Mouse (Mus musculus): ENCODE results near the gene Slc16a8.

Slc16a8 gene

DNA sequence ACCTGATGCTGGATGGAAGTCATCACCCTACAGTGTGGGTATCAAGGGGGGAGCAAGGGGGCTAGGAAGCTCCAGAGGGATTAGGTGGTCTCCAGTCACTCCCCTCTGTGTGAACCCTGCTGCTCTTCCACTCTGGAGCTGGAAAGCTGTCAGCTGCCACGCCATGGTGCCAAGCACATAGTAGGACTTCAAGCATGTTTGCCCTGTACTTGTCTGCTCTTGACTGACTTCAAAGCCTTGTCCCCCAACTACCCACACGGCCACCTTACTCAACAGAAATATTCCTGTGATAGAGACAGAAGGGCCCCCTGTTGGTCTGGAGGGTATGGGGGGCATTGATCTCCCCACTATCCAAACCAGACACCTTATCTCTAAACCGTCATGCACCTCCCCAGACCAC, 38.4 kb downstream of the Slc16a8 start:
- no peak for DNase-seq (ENCODE audit: low read depth, low spot score)

DNA sequence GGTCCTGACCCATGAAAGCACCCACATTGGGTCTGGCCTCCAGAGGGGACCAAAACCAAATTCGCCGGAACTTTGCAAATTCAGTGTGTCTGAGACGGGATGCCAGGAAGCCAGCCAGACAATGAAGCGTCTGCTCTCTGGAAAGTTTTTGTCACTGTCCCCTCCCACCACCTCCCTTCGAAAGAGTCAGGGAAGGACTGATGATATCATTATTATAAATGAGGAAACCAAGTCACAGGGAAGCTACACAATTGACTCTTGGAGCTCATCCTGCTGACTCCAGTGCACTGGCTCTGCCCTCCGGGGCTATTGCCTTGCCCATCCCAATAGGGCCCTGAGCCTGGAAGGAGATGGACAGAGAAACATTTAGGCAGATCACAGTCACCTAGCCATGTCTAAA, 41.0 kb downstream of the Slc16a8 start:
- no peak for DNase-seq (ENCODE audit: low read depth, low spot score)

DNA sequence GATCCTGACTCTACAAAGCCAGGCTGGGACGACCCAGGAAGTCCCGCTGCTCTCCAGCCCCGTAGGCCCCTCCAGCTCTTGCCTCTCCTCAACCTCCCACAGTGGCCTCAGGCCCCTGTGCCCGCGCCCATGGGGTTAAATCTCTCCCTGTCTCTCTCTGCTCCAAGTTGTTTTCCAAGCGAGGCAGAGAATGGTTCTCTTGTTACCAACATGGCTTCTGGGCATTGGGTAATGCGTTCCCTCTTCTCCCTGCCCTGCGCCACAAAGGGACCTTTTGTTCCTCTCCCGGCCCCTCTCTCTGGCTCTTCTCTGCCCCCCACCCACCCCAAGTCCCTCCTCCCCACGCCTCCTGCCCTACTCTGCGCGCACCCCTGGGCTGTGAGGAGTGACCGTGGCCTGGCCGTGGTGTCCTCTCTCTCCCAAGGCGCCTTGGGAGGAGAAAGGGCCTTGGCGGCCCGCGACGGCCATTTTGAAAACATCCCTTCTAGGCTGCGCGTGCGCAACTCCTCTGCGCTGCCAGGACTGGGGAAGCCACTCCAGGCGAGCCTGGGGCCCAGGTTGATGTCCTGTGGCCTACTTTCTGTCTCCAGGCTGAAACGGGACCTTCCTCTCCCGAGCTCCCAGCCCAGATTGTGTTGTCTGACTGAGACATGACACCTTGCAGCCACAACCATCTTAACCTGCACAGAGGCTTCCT, 41.7 kb downstream of the Slc16a8 start:
- DNase-seq (ENCODE audit: low read depth, low spot score) = no peak

DNA sequence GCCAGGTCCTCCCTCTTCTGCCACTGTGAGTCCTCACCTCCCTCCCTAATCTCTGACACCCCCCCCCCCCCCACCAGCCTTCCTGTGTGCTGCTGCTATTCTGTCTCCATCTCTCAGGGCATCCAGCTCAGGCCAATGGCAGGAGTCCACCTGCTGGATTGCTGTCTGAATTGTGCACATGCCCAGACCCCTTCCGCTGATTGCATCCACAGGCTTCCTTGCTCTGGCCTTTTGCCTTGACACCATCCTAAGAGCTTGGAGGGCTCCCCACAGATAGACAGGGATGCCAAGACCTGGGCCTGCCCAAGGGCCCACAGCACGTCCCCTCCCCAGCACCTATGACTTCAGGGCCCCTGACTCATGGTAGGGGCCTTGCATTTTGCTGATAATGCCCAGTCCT, 44.2 kb downstream of the Slc16a8 start:
- no peak for DNase-seq (ENCODE audit: low read depth, low spot score)

DNA sequence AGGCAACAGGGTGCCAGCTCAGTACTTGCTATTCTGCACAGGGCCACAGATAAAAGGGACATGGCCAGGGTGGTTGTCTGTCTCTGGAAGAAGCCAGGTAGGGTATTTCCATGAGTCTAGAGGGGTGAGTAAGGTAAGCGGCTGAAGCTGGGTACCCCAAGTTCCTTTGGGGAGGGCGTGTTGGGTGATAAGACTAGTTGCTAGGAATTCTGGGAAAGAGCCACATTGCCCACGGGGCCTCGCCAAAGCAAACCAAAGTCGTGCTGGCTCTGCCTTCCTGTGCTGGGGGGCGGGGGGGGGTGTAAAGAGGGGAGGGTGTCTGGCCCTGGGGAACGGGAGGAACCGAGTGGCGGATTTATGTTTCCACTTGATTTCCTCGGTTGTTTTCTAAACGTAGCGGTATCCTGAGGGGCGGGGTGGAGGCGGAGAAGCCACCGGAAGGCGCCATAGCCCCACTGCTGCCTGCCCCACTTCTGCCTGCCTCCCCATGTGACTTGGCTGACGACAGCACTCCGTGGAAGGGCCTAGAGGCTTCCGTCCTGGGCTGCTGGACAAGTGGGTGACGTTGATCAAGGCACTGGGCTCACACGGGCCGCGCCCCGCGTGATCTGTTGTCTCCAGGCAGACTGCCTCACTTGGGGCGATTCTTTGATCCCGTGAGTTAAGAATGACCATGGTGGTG, 45.7 kb downstream of the Slc16a8 start:
- peak; percentile 69 for DNase-seq (ENCODE audit: low read depth, low spot score)

DNA sequence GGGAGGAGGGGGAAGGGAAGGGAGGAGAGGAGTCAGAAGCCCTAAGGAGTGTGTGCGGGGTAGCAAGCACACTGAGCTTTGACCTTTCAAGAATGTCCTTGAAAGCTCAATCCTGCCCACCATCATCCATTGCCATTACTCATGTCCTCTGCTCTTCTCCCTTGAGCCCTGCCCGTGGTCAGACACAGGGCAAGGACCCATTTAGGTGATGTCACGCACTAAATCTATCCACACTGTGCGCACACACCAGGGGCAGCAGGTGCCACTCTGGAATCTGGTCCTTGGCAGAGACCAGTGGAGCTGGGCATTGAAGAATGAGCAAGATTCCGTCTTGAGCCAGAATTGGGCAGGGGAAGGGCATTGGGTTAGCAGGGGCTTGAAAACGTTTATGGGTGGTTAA, 46.4 kb downstream of the Slc16a8 start:
- no peak for DNase-seq (ENCODE audit: low read depth, low spot score)

DNA sequence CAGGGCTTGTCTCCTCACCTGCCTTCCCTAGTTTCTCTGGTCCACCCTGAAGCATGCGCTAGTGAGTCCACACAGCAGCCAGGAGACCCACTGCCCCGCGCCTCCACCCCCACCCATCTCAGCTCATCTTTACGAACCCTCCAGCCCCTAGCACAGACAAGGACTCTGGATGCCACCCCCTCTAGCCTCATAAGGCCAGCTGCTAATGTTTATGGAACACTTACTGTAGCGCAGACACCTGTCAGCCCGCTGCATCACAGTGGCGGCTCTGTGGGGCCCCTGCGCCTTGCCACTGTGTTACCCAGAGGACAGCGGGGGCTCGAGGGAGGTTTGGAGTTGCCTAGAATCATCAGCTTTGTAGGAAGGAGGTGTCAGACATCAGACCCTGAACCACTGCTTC, 52.0 kb downstream of the Slc16a8 start:
- DNase-seq (ENCODE audit: low read depth, low spot score) = no peak

DNA sequence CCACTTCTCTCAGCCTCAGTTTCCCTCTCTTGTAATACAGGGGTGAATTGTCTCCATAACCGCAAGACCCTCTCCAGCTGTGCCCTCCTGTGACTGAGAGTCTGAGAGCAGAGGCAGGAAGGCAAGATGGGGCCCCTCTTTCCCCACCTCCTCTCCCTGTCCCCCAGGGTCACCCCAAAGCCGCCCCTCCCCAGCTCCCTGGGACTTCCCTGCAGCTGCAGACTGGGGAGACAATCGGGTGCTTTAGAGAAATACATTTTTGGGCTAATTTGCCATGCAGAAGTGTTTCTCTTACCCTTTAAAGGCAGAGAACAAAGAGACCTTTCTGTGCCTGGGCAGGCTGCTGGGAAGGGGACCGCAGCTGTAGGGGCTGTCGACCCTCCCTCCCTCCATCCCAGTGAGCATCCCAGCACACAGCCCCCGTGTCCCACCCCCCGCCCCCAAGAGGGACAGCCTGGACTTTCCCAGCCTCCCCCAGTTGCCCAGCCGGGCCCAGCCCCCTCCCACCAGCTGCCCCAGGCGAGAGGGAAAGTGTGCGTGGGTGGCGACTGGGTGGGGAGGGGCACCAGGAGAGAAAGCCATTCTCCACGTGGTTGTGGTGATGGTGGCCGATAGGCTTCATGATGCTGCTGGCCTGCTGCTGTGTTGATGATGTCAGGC, 52.9 kb downstream of the Slc16a8 start:
- DNase-seq (ENCODE audit: low read depth, low spot score) = no peak
